Mouse (Mus musculus): ENCODE results near the gene Scaf8.

GRCm38 (mm10) chr17:3157016-3157415, 42.2 kb downstream of the Scaf8 start:
- TF ChIP-seq CTCF (IDR thresholded peaks at IDR 0.05; ENCODE audit: control insufficient read depth, insufficient read depth, low read length) (no peak), POLR2A (IDR thresholded peaks at IDR 0.05; ENCODE audit: borderline replicate concordance, control insufficient read depth, low read depth, low read length) (no peak)
